Mouse (Mus musculus) liver, adult 2 months (tissue): ENCODE data around the gene Atrnl1.

ENCODE experiments used
- CTCF ChIP-seq: fragments of 200-500 bp; IDR thresholded peaks from 2 replicates; pipeline ENCODE4 v1.5.1; 2011; ENCODE audit warnings: low read depth, low read length, control low read depth
- POLR2A ChIP-seq: fragments of 200-500 bp; IDR thresholded peaks from 2 replicates; pipeline ENCODE4 v1.6.1; 2011; ENCODE audit warnings: low read length, control low read depth; ENCODE audit not compliant: insufficient read depth; ENCODE audit errors: extremely low read depth

GRCm38 (mm10) chr19:58068958-58069357 is 458.1 kb downstream of the Atrnl1 start:
- no peak for TF ChIP-seq POLR2A
- TF ChIP-seq CTCF: no peak
